Mouse (Mus musculus) mouse embryonic stem cell (cell line): Measurements from ENCODE around the gene Hoxa4.

Experiments used
- in situ Hi-C, 2 experiments: fragments of 300-500 bp; cut with MboI; formaldehyde crosslinking; loops; 1 replicate in 1 of 2; 3 replicates in 1 of 2; pipeline ENCODE4 v1.14.3; 2019 to 2020; ENCODE audit warnings: low sequenced_read_pairs in 2 of 2, low pct_unique_long_range_greater_than_20kb in 1 of 2, mixed read lengths in 1 of 2; ENCODE audit not compliant: unreplicated experiment in 1 of 2

Gene Hoxa4

DNA sequence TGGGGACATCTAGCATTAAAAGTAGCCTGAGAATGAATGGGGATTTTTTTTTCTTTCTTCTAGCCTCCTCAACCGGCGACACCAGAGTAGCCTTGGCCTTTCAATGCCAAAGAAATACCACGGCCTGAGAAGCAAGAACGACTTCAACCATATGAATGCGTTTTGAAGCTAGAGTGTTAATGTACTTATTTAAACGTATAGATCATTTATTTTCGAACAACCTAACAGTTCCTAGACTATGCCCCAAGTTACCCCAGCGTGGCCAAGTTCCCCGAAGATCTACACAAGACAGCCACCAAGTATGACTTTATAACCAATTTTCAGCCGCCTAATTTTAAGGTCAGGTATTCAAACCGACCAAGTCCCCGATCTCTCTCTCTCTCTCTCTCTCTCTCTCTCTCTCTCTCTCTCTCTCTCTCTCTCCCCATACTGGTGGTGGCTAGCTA is 29.3 kb upstream of the Hoxa4 start:
- in situ Hi-C loops = loop anchor here (5.0 to 25.0 kb wide), 5 partner anchors 359 to 1034 kb away; no protein-coding TSS in a partner anchor

GRCm38 (mm10) chr6:52220003-52220864 is 28.7 kb upstream of the Hoxa4 start:
- in situ Hi-C loops = loop anchor here (5.0 to 25.0 kb wide), 5 partner anchors 358 to 1033 kb away; no protein-coding TSS in a partner anchor

- in situ Hi-C loops = loop anchor here (25.0 kb wide), 2 partner anchors 357 to 1032 kb away; no protein-coding TSS in a partner anchor
Observed at GRCm38 (mm10) chr6:52219234-52219942, 27.8 kb upstream of the Hoxa4 start.

DNA sequence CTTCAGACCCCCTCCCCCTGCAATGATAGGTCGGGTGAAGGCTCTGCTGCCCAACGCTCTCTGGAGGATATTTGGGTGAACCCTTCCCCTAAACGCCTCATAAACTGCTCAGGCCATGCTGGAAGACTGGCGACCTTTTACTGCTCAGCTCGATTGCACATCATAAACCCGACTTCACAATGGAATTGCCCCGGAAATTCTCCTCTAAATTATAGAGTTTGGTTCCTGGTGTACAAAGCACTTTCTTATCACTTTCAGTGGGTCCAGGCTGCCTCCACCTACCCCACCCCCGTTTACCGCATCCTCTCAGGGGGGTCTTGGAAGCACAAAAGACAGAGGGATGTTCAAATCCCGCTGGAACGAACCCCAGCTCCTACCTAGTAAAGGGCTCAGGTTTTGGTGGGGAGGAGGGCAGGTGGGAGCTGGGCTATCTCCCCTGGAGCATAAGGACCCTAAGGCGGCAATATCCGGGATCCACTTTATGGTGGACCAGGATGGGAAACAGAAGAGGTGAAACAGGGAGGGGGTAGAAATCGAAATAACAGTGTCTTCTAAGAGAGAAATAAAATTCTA is 27.2 kb upstream of the Hoxa4 start:
- in situ Hi-C loops = loop anchor here (25.0 kb wide), 2 partner anchors 356 to 1031 kb away; no protein-coding TSS in a partner anchor

GRCm38 (mm10) chr6:52217895-52218642 is 26.5 kb upstream of the Hoxa4 start:
- in situ Hi-C loops = loop anchor here (25.0 kb wide), 2 partner anchors 356 to 1031 kb away; no protein-coding TSS in a partner anchor

DNA sequence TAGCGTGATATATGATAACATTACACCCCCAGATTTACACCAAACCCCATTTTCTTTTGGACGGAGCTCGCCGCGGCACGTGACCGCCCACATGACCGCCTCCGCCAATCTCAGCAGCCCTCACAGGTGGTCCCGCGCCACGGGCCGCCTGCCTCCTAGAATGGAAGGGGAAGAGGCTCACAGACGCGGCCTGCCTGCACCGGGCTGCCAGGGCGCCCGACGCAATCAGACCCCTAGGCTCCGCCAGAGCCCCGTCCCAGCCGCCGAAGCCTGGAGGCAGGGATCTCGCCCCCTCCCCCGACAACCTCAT is 25.9 kb upstream of the Hoxa4 start:
- in situ Hi-C loops = loop anchor here (25.0 kb wide), 2 partner anchors 355 to 1030 kb away; no protein-coding TSS in a partner anchor

DNA sequence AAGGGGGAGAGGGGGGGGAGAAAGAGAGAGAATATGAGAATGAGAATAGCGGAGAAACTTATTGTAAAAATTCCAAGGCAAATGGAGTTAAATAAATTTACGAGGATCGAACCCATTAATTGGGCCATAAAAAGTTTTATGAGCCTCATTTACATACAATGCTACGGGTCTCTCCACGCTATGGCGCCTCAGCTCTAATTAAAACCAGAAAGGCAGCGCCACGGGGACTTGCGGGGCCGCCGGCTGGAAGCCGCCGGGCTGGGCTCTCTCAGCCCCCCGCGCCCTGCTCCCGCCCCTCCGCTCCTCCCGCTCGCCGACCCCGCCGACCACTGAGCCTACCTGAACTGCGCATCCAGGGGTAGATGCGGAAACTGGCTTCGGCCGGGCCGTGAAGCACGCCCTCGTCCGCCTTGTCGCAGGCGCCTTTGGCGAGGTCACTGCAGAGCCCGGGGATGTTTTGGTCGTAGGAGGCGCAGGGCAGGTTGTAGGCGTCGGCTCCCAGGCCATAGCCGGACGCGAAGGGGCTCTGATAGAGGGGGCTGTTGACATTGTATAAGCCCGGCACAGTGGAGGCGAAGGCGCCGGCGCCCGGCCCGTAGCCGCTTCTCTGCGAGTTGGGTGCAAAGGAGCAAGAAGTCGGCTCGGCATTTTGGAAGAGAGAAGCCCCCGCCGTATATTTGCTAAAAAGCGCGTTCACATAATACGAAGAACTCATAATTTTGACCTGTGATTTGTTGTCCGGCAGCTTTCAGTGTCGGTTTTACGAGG is 25.3 kb upstream of the Hoxa4 start:
- in situ Hi-C loops = loop anchor here (25.0 kb wide), 2 partner anchors 355 to 1030 kb away; no protein-coding TSS in a partner anchor

DNA sequence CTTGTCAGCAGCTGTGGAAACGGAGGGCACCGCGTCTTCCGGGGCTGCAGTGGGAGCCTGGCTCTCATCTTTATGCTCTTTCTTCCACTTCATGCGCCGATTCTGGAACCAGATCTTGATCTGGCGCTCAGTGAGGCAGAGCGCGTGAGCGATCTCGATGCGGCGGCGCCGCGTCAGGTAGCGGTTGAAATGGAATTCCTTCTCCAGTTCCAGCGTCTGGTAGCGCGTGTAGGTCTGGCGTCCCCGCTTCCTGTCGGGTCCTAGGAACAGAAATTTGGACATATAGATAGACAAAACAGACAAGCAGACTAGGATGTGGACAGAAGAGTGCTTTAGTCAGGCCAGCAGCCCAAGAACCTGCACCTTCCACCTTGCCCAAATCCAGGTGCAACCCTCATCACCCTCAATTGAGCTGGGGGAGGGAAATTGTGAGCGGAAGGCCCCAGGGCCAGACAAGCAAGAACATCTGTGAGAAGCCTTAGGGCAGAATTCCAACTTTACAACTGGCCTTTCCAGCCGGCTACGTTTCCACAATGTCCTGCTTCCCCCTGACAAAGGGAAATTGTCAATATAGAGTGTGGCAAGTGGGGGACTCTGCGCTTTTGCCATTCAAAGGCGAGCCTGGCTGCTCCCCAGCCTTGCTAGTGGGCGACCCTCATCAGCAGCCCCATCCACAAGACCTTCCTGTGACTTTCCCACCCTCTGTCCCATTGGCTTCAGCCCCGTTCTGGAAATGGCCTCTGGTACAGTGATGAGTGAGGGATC is 24.4 kb upstream of the Hoxa4 start:
- in situ Hi-C loops = loop anchor here (25.0 kb wide), 2 partner anchors 354 to 1029 kb away; no protein-coding TSS in a partner anchor

DNA sequence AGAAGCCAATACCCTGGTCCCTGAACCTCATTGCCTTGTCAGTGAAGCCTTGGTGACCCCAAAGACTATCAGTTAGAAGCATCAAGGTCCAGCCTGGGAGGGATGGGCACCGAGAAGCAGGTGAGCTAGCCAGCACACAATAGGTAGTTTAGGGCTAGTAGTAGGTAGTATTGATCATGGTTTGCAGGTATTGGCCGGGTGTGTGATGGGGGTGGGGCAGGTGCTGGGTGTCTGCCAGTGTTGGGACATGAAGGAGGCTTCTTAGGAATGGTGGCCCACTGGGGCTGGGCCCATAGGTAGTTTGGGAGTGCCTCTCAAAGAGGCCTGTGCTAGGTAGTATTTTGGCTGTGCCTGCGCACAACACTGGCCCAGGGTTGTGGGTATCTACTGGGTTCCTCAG is 23.5 kb upstream of the Hoxa4 start:
- in situ Hi-C loops = loop anchor here (25.0 kb wide), 2 partner anchors 353 to 1028 kb away; no protein-coding TSS in a partner anchor

DNA sequence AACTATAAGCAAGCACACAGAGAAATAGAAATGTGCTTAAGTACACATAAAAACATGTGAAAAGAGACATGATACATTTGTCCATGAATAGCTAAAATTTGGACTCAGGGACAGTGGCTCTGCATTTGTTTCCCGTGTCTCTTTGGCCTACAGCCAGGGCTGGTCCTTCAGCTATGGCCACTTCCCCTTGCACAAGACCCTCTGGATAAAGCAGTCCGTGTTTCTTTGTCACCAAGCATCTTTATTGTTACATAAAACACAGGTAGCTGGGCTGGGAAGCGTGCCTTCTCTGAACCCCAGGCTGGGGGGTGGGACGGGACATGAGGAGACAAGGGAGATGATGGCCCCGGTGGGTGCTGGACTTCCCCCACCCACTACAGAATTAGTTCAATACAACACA is 22.7 kb upstream of the Hoxa4 start:
- in situ Hi-C loops = loop anchor here (25.0 kb wide), 2 partner anchors 352 to 1027 kb away; no protein-coding TSS in a partner anchor

- in situ Hi-C loops = loop anchor here (25.0 kb wide), 2 partner anchors 351 to 1026 kb away; no protein-coding TSS in a partner anchor
Observed at GRCm38 (mm10) chr6:52213119-52213986, 21.8 kb upstream of the Hoxa4 start, which contains the start of the genes Hoxa3 and Gm28308. Gene Hoxa3 (minus strand): TSS chr6:52213336. Gene Gm28308 (minus strand): TSS chr6:52213339.

DNA sequence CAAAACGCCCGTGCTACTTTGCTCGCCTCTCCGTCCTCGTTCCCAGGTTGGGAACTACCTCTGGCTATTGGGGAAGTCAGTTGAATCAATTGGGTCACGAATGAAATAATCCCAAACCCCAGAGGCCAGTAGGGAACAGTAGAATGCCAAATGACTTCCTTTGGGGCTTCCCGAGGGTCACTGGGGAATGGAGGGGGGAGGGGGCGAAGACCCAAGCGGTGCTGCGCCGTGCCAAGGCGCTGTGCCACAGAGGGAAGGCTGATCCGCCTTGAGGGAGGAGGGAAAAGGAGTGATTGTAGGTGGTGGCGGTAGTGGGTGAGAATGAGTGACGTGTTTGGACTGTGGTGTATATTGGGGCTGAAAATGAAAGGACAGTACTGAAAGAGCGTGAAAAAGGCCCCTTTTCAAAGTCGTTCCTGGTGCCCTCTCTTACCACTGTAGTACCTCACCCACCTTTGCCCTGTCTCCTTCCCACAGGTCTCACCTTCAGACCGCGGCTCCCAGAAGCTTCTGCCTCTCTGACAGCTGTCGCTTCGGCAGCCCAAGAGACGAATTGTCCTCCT is 21.1 kb upstream of the Hoxa4 start:
- in situ Hi-C loops = loop anchor here (25.0 kb wide), 2 partner anchors 350 to 1025 kb away; no protein-coding TSS in a partner anchor

- in situ Hi-C loops = loop anchor here (25.0 kb wide), 2 partner anchors 350 to 1025 kb away; no protein-coding TSS in a partner anchor
Observed at GRCm38 (mm10) chr6:52211961-52212360, 20.4 kb upstream of the Hoxa4 start.

GRCm38 (mm10) chr6:52211170-52211935 is 19.8 kb upstream of the Hoxa4 start:
- in situ Hi-C loops = loop anchor here (25.0 kb wide), 2 partner anchors 349 to 1024 kb away; no protein-coding TSS in a partner anchor
